In the genomic region with DNA sequence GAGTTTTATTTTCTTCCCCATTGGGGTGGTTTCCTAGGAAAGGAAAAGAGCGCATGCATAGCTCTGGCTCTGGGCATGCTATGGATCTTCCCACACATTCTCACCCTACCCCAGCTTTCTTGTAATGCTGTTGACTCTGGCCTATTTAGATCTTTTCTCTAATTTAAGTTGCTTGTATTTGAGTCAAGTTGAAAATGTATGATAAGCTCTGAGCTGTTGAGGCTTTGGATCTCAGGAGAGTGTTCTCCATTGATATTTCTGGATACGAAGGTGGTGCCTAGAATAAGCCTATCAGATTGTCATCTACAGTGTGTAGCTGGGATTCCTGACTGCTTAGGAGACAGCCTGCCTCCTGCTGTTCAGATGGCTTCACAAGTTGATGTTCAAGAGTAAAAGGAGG, we compare ENCODE assay signal across 9 mouse cellular contexts.
"Had no signal": no experiment of that assay in that cellular context is flagged by ENCODE, and none has a peak within 500 bp of the region (broad histone marks: within the 10 kb centered on the region; RNA-seq: fewer than 3 reads in every experiment).

No protein-coding gene starts in this region.

- DNase-seq: kidney, adult 8-10 months; kidney, postnatal 25 days; lung, embryonic 14.5 days; lung, postnatal 10 days; lung, postnatal 4 days; midbrain, embryonic 14.5 days; spleen, adult 18-20 months; thymus, adult 2 months; thymus, postnatal 36 days had no signal
